Mouse (Mus musculus) liver, embryonic 14.5 days (tissue): Measurements from ENCODE around the gene Oxct1.

Source experiments
- CTCF ChIP-seq: IDR thresholded peaks from 2 replicates; pipeline ENCODE4 v1.5.1; 2016; ENCODE audit warnings: antibody characterized with exemption, low read depth, control low read depth
- EP300 ChIP-seq: IDR thresholded peaks from 2 replicates; pipeline ENCODE4 v1.6.1; 2016; ENCODE audit warnings: antibody characterized with exemption, low read depth

DNA sequence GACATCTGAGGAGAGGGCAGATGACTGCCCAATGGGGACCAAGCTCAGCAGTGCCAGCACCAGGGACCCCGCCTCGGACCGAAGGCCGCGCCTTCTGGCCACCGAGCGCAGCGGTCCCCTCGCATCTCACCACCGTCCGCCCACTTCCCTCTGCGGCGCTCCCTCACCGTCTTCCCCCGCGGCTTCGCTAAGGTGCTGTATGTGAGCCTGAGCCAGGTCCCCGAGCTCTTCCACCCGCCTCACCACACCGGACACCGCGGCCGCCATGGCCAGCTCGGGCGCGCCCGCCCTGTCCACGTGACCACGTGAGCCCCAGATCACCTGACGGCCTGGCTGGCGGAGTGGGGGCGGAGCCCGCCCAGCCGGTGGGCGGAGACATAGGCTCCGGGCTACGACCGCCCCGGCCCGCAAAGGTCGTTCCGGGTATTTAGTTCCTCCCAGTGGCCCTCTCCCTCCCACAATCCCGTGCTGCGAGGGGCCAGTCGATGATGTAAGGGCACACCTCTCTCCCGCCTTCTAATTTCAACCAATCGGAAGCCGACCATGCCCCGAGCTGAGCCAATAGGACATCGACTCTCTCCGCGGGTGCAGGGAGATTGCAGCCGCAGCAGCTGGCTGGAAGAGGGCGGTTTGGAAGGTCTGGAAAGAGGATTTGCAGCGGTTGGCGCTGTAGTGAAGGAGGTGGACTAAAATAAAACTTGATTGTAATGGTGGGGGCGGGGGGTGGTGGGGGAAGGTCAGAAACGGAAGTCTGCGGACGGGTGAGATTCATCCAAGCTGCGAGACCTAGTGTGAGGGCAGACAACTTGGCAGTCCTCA is 30.5 kb upstream of the Oxct1 start, which contains the start of gene AW549877:
- TF ChIP-seq CTCF (no peak), EP300 (peak; percentile 37; the same call in 1 of the 2 replicates)
